Mouse (Mus musculus) activated CD4-positive, CD25-positive, alpha-beta regulatory T cell, adult 4 months (primary cell): Measurements from ENCODE around the gene Grid2ip. TPM values are rescaled to one million over a fixed set of nuclear protein-coding genes. Genes with fewer than 3 reads are reported as not detected.

Experiments used
- ATAC-seq: one replicate; pipeline ENCODE4 v1.8.0; 2017
- polyA plus RNA-seq, 2 experiments: library from polyadenylated mRNA; unstranded; fragments of 100-300 nt; shearing (Covaris generic); gene quantifications; one replicate each; pipeline ENCODE4 v1.2.1; 2017

The Grid2ip gene
- polyA plus RNA-seq, 2 experiments from 2014 or later: not detected

DNA sequence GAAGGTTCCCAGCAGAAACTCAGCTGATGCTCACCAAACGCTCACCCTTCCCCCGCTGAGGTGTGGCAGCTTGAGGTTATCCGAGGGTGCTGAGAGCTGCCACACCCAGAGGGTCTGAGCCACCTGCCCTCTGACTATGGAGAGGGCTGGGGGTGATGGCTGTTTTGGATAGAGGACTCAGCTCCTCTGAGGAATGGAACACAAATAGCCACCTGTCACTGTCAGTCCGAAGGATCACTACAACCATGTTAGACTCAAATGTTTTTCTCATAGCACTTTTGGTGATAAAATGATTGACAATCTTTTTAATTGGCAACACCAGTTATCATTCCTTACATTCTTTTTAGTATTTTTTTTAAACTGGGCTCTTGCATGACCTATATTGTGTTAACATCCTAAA lies 64.3 kb downstream of the Grid2ip start:
- no peak for ATAC-seq

DNA sequence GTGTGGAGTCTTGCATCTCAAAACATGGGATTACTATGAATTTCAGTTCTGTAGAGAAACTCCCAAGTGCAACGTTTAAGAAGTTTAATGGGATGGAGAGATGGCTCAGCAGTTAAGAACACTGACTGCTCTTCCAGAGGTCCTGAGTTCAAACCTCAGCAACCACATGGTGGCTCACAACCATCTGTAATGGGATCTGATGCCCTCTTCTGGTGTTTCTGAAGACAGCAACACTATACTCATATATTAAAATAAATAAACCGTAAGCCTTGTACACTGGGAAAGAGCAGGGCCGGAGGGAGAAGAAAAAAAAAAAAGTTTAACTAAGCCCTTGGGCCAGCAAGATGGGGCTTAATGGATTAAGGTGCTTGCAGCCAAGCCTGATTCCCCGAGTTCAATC lies 65.9 kb downstream of the Grid2ip start:
- ATAC-seq: no peak

DNA sequence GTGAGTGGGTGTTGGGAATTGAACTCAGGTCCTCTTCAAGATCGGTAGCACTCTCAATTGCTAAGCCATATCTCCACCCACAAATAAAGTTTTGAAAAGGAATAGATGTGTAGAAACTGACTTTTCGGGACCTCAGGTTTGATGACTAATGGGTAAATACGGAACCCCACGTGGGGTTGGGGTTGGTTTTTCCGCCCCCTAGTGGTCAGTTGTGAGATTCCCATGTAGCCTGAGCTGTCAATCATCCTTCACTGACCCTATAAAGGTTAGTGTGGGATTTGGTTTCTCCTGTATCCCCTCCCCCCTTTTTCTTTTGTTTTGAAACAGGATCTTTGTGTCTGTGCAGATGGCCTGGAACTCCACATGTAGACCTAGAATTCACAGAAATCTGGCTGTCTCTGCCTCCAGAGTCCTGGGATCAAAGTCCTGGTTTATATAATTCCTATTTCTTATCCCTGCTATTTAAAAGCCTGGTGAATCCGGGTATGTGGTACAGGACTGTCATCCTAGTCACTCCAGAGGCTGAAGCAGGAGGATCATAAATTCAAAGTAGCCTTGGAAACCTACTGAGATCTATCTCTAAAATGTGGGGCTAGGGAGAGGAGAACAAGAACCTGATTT lies 66.9 kb downstream of the Grid2ip start:
- ATAC-seq: peak; percentile 72

DNA sequence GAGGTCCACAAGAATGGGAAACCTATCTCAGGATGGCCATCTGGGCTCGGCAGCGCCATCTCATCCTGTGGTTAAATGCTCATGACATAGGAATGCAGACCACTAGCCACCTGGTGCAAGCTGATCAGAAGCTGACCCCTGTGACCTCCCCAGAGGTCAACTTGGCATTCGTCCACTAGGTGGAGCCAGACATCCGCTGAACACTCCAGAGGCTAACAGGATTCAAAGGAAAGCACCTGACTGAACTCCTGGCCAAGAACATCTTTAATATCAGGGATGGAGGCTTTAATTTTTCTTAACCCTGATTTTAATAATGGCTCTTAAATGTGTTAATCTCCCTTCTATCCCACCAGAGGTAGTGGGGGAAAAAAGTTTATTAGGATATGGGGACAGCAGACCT lies 77.3 kb downstream of the Grid2ip start:
- ATAC-seq: peak; percentile 69

DNA sequence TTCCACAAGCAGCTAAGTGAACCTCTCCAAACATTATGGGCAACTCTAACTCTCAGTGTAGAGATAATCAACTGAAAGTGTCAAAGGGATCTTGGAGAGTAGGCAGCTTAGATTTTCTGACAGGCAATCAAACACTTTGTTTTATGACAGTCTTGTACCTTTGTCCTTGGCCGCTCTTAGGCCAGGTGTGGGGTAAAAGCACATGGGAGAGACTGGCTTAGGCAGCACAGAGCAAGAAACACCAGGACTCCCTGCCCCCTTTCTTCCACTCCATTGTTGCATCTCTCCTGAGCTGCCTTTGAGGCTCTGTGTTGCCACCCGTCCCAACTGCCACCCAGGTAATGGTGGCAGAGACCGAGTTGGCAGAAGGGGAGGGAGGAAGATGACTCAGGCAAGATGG lies 84.2 kb downstream of the Grid2ip start:
- no peak for ATAC-seq

DNA sequence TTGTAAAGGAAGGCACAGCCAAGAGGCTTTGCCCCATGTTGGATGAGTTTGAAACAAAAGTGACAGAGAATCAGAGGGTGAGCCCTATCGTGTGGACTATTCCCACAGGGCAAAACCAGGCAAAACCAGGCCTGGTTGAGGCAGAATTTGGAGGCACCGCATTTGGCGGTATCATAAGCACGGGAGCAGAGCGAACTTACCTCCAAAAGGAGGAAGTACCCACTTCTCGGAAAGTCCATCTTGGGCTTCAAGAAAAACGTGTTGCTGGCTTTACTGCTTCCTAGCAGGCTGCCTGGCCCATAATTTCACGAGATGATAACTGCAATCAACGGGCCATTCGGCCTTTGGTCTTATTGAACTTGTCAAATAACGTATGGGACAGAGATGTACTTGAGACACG lies 84.6 kb downstream of the Grid2ip start:
- ATAC-seq: no peak

Other genes starting within 250 kb of the Grid2ip start
- gene Rnf216, start 244.3 kb upstream of the Grid2ip start, polyA plus RNA-seq: 10 to 100 TPM; 28.7 to 30.4 TPM
- not detected for gene Olfr718-ps1, start 209.8 kb upstream of the Grid2ip start, polyA plus RNA-seq
- 1 to 10 TPM; 6.7 to 8.8 TPM for gene Rbak, start 176.6 kb upstream of the Grid2ip start, polyA plus RNA-seq
- under 1 TPM in 1 of 2 experiments, not detected in 1; 0.29 TPM for gene Spdye4b, start 176.3 kb upstream of the Grid2ip start, polyA plus RNA-seq
- gene Spdye4a, start 130.4 kb upstream of the Grid2ip start, polyA plus RNA-seq: not detected
- 1 to 10 TPM; 2.8 to 3.0 TPM for gene Zfp12, start 122.2 kb upstream of the Grid2ip start, polyA plus RNA-seq
- under 1 TPM; 0.19 to 0.25 TPM for gene Zfp316, start 87.3 kb upstream of the Grid2ip start, polyA plus RNA-seq
- gene Zfp853, start 63.7 kb upstream of the Grid2ip start, polyA plus RNA-seq: not detected
- 1 to 10 TPM; 5.5 to 8.5 TPM for gene E130309D02Rik, start 42.0 kb upstream of the Grid2ip start, polyA plus RNA-seq
- gene Zdhhc4, start 28.1 kb upstream of the Grid2ip start, polyA plus RNA-seq: 10 to 100 TPM; 63.7 to 68.0 TPM
- 10 to 100 TPM; 71.0 to 76.8 TPM for gene Kdelr2, start 46.5 kb downstream of the Grid2ip start, polyA plus RNA-seq
- gene Daglb, start 107.2 kb downstream of the Grid2ip start, polyA plus RNA-seq: 10 to 100 TPM in 1 of 2 experiments, 1 to 10 TPM in 1; 8.5 to 10.6 TPM
- 10 to 100 TPM; 63.1 to 70.0 TPM for gene Rac1, start 170.7 kb downstream of the Grid2ip start, polyA plus RNA-seq